Mouse (Mus musculus) erythroblast, embryonic 14.5 days (primary cell): ENCODE measurements around the gene Tfap2b.

ENCODE experiments used
- GATA1 ChIP-seq: IDR thresholded peaks from 2 replicates; pipeline ENCODE4 v1.6.1; 2012; ENCODE audit warnings: low read length, inconsistent platforms, mixed read lengths
- TAL1 ChIP-seq: IDR thresholded peaks from 3 replicates; pipeline ENCODE4 v1.6.1; 2012; ENCODE audit warnings: low read length, inconsistent platforms, mixed read lengths

DNA sequence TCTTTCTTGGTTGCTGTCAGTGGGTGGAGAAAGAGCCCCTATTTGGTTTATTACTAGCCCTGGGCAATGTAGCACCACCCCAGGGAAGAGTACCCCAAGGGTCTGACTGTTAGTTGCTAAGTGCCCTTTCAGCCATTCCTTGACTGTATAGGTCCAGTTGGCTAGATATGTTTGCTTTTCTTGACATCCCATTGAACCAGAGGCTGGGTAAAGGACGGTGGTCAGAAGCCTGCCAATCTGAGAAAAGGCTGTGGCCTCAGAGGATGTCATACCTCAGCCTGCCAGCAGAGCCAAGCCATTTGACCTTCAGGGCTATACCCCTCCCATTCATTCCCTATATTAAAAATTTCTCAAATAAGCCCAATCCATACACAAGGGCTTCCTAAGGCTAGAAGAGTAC lies 24.0 kb downstream of the Tfap2b start:
- TF ChIP-seq GATA1 (no peak), TAL1 (no peak)
